Mouse (Mus musculus) limb, embryonic 15.5 days (tissue): ENCODE data around the gene Zfp950. TPM values are rescaled to one million over a fixed set of nuclear protein-coding genes. Genes with fewer than 3 reads are reported as not detected.

ENCODE experiments used
- ATAC-seq: fragments of 200-750 bp; cut with Nextera tagmentation; 2 replicates; pipeline ENCODE4 v1.8.0; 2017; ENCODE audit warnings: low read depth, moderate TSS enrichment; ENCODE audit not compliant: insufficient number of reproducible peaks, low FRiP score, low TSS enrichment
- H3K27ac ChIP-seq: fragments of 300-500 bp; sonication (generic); 2 replicates; pipeline ENCODE4 v1.5.1; 2015; ENCODE audit warnings: moderate library complexity, mild to moderate bottlenecking, inconsistent platforms
- H3K27me3 ChIP-seq: fragments of 300-500 bp; sonication (generic); 2 replicates; pipeline ENCODE4 v1.6.1; 2015; ENCODE audit warnings: inconsistent platforms
- H3K36me3 ChIP-seq: fragments of 300-500 bp; sonication (generic); 2 replicates; pipeline ENCODE4 v1.6.1; 2015; ENCODE audit warnings: inconsistent platforms
- H3K4me1 ChIP-seq: fragments of 300-500 bp; sonication (generic); 2 replicates; pipeline ENCODE4 v1.6.1; 2015; ENCODE audit warnings: inconsistent platforms
- H3K4me2 ChIP-seq: fragments of 300-500 bp; sonication (generic); 2 replicates; pipeline ENCODE4 v1.6.1; 2015; ENCODE audit warnings: mild to moderate bottlenecking, inconsistent platforms
- H3K4me3 ChIP-seq: fragments of 300-500 bp; sonication (generic); 2 replicates; pipeline ENCODE4 v1.5.1; 2015; ENCODE audit warnings: mild to moderate bottlenecking, inconsistent platforms
- H3K9ac ChIP-seq: fragments of 300-500 bp; sonication (generic); 2 replicates; pipeline ENCODE4 v1.6.1; 2015; ENCODE audit warnings: inconsistent platforms
- H3K9me3 ChIP-seq: fragments of 300-500 bp; sonication (generic); 2 replicates; pipeline ENCODE4 v1.6.1; 2016; ENCODE audit warnings: inconsistent platforms
- WGBS: fragments of 180-500 bp; shearing (Covaris S2); methylation state at CpG from one replicate; pipeline ENCODE4 v1.1.7; 2015; 5-methylcytosine and 5-hydroxymethylcytosine counted together
- polyA plus RNA-seq: library from polyadenylated mRNA; unstranded; fragments of >200 nt; fragmentation: Nextera tagmentation; extraction: Ambion mirVana; gene quantifications from 2 replicates; pipeline ENCODE4 v1.2.1, GENCODE M21; 2015

Zfp950 gene
- polyA plus RNA-seq, 1 experiment from 2014 or later = 51.9 TPM

GRCm38 (mm10) chr19:61052786-61053185 is 87.9 kb downstream of the Zfp950 start:
- Histone ChIP-seq H3K9ac (no peak overlapping the region), H3K27ac (no peak overlapping the region), H3K4me2 (no peak overlapping the region), H3K36me3 (no peaks in the 10 kb centered on the region), H3K4me3 (no peak overlapping the region), H3K9me3 (no peaks in the 10 kb centered on the region), H3K4me1 (peaks cover 6% of the 10 kb centered on the region; the same call in 1 of the 2 replicates), H3K27me3 (no peaks in the 10 kb centered on the region)
- ATAC-seq = no peak

GRCm38 (mm10) chr19:61052008-61052407 is 88.6 kb downstream of the Zfp950 start:
- no peak overlapping the region for H3K4me2 ChIP-seq
- H3K27ac ChIP-seq = no peak overlapping the region
- no peaks in the 10 kb centered on the region for H3K9me3 ChIP-seq
- H3K4me1 ChIP-seq = peaks cover 6% of the 10 kb centered on the region; the same call in 1 of the 2 replicates
- no peak overlapping the region for H3K9ac ChIP-seq
- H3K27me3 ChIP-seq = no peaks in the 10 kb centered on the region
- no peak overlapping the region for H3K4me3 ChIP-seq
- ATAC-seq = no peak
- H3K36me3 ChIP-seq = no peaks in the 10 kb centered on the region

- Histone ChIP-seq H3K4me2 (no peak overlapping the region), H3K4me1 (peaks cover 6% of the 10 kb centered on the region; the same call in 1 of the 2 replicates), H3K4me3 (no peak overlapping the region), H3K27ac (no peak overlapping the region), H3K36me3 (no peaks in the 10 kb centered on the region), H3K9me3 (no peaks in the 10 kb centered on the region), H3K27me3 (no peaks in the 10 kb centered on the region), H3K9ac (no peak overlapping the region)
- WGBS = 96% methylated on average over 1 of the region's 1 CpGs
- ATAC-seq = no peak
Observed at GRCm38 (mm10) chr19:61051151-61051550, 89.5 kb downstream of the Zfp950 start.

GRCm38 (mm10) chr19:61049413-61049812 is 91.2 kb downstream of the Zfp950 start:
- Histone ChIP-seq H3K9me3 (no peaks in the 10 kb centered on the region), H3K4me2 (no peak overlapping the region), H3K27ac (peak overlapping the region; percentile 60), H3K4me1 (peaks cover 6% of the 10 kb centered on the region; the same call in 1 of the 2 replicates), H3K9ac (no peak overlapping the region), H3K4me3 (no peak overlapping the region), H3K27me3 (no peaks in the 10 kb centered on the region), H3K36me3 (no peaks in the 10 kb centered on the region)
- ATAC-seq = no peak
- WGBS = 34% methylated on average over 1 of the region's 1 CpGs

GRCm38 (mm10) chr19:61048646-61049045 is 92.0 kb downstream of the Zfp950 start:
- Histone ChIP-seq H3K9me3 (no peaks in the 10 kb centered on the region), H3K4me1 (peaks cover 6% of the 10 kb centered on the region; the same call in 1 of the 2 replicates), H3K4me3 (no peak overlapping the region), H3K4me2 (no peak overlapping the region), H3K36me3 (no peaks in the 10 kb centered on the region), H3K9ac (no peak overlapping the region), H3K27ac (peak overlapping the region; percentile 60; the same call in 1 of the 2 replicates), H3K27me3 (no peaks in the 10 kb centered on the region)
- no peak for ATAC-seq
- 58% methylated on average over 2 of the region's 2 CpGs for WGBS

- Histone ChIP-seq H3K9ac (no peak overlapping the region), H3K27ac (no peak overlapping the region), H3K4me3 (no peak overlapping the region), H3K9me3 (no peaks in the 10 kb centered on the region), H3K4me1 (no peaks in the 10 kb centered on the region), H3K27me3 (no peaks in the 10 kb centered on the region), H3K4me2 (no peak overlapping the region), H3K36me3 (no peaks in the 10 kb centered on the region)
- ATAC-seq = no peak
Observed at GRCm38 (mm10) chr19:61039151-61039550, 101.5 kb downstream of the Zfp950 start.

- Histone ChIP-seq H3K4me1 (no peaks in the 10 kb centered on the region), H3K27me3 (no peaks in the 10 kb centered on the region), H3K27ac (no peak overlapping the region), H3K9ac (no peak overlapping the region), H3K4me2 (no peak overlapping the region), H3K9me3 (no peaks in the 10 kb centered on the region), H3K36me3 (no peaks in the 10 kb centered on the region), H3K4me3 (no peak overlapping the region)
- WGBS = 82% methylated on average over 2 of the region's 2 CpGs
- ATAC-seq = no peak
Observed at GRCm38 (mm10) chr19:61031570-61031969, 109.1 kb downstream of the Zfp950 start.

GRCm38 (mm10) chr19:61021939-61022566 is 118.6 kb downstream of the Zfp950 start:
- H3K4me3 ChIP-seq = no peak overlapping the region
- no peaks in the 10 kb centered on the region for H3K36me3 ChIP-seq
- peaks cover 11% of the 10 kb centered on the region for H3K4me1 ChIP-seq
- H3K9me3 ChIP-seq = no peaks in the 10 kb centered on the region
- WGBS = 63% methylated on average over 3 of the region's 3 CpGs
- H3K9ac ChIP-seq = no peak overlapping the region
- H3K4me2 ChIP-seq = no peak overlapping the region
- peak overlapping the region; percentile 75 for H3K27ac ChIP-seq
- no peaks in the 10 kb centered on the region for H3K27me3 ChIP-seq
- no peak for ATAC-seq

GRCm38 (mm10) chr19:61021502-61021901 is 119.1 kb downstream of the Zfp950 start:
- 41% methylated on average over 2 of the region's 2 CpGs for WGBS

GRCm38 (mm10) chr19:61017477-61018266 is 123.0 kb downstream of the Zfp950 start:
- Histone ChIP-seq H3K4me2 (no peak overlapping the region), H3K36me3 (no peaks in the 10 kb centered on the region), H3K27ac (no peak overlapping the region), H3K4me3 (no peak overlapping the region), H3K4me1 (peaks cover 11% of the 10 kb centered on the region), H3K9me3 (no peaks in the 10 kb centered on the region), H3K9ac (no peak overlapping the region), H3K27me3 (no peaks in the 10 kb centered on the region)
- no peak for ATAC-seq
- WGBS = 86% methylated on average over 1 of the region's 1 CpGs

More at GRCm38 (mm10) chr19:61021502-61021901, 119.1 kb downstream of the Zfp950 start:
- Histone ChIP-seq H3K27me3 (no peaks in the 10 kb centered on the region), H3K27ac (peak overlapping the region; percentile 75), H3K4me3 (no peak overlapping the region), H3K4me2 (no peak overlapping the region), H3K9me3 (no peaks in the 10 kb centered on the region), H3K4me1 (peaks cover 11% of the 10 kb centered on the region), H3K9ac (no peak overlapping the region), H3K36me3 (no peaks in the 10 kb centered on the region)
- ATAC-seq = no peak

GRCm38 (mm10) chr19:61009266-61009665 is 131.4 kb downstream of the Zfp950 start:
- WGBS = 75% methylated on average over 2 of the region's 2 CpGs
- no peak overlapping the region for H3K4me2 ChIP-seq
- no peaks in the 10 kb centered on the region for H3K9me3 ChIP-seq
- no peak overlapping the region for H3K9ac ChIP-seq
- H3K4me3 ChIP-seq = no peak overlapping the region
- H3K36me3 ChIP-seq = no peaks in the 10 kb centered on the region
- H3K27ac ChIP-seq = no peak overlapping the region
- no peak for ATAC-seq
- H3K27me3 ChIP-seq = no peaks in the 10 kb centered on the region
- no peaks in the 10 kb centered on the region for H3K4me1 ChIP-seq
